Mouse (Mus musculus) kidney, adult 2 months (tissue): ENCODE measurements at regions not wholly inside any gene's neighbourhood (a gene's known extent, or its start where the extent isn't known, plus 50 kb on each side); places are given as distances from the start of the nearest gene placed in this dataset.

Experiments
- CTCF ChIP-seq: fragments of 200-500 bp; conservative IDR thresholded peaks from 2 replicates; pipeline ENCODE4 v1.5.1; 2011; ENCODE audit warnings: low read depth, mild to moderate bottlenecking, control low read depth, low read length, moderate library complexity, mixed read lengths; ENCODE audit not compliant: insufficient read depth, insufficient read length
- POLR2A ChIP-seq: fragments of 200-500 bp; IDR thresholded peaks from one replicate; pipeline ENCODE4 v1.6.1; 2011; ENCODE audit warnings: low read depth, low read length, control low read depth

DNA sequence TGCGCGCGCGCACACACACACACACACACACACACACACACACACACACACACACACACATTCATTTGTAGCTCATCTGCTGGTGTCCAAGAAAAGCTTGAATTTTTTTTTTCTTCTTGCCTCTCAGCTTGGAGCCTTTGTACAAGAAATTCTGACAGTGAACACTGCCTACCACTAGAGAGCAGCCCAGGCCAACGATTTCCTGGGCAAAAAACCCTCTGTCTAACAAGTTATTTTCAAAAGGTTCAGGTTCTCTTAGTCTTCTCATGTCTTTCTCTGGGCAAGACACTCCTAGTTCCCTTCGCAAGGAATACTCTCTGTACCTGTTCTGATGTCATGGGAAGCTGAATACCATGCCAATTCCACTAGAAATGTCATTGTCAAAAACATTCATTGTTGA, 171.9 kb downstream of the Dio2 start:
- no peak for TF ChIP-seq POLR2A
- TF ChIP-seq CTCF: no peak; the same call in 1 of the 2 replicates
